Mouse (Mus musculus) MEL (cell line): ENCODE results near the gene Tmem186. TPM values are rescaled to one million over a fixed set of nuclear protein-coding genes. Genes with fewer than 3 reads are reported as not detected.
A peak's percentile ranks its signal among the peaks of the same experiment; 100 is the strongest.

Source experiments
- DNase-seq: peaks from one replicate; pipeline ENCODE4 v3.0.0; 2011; ENCODE audit warnings: low read depth, low spot score
- H3K27ac ChIP-seq: 2 replicates; pipeline ENCODE4 v1.5.1; 2012; ENCODE audit warnings: low read depth, mild to moderate bottlenecking, control low read depth, low read length, moderate library complexity; ENCODE audit not compliant: control insufficient read depth
- H3K27me3 ChIP-seq, 2 experiments: fragments of 150-350 bp in 1 of 2; sonication (generic) in 1 of 2; 2 replicates each; pipeline ENCODE4 v1.6.1; 2012; ENCODE audit warnings: low read length in 2 of 2, mild to moderate bottlenecking in 2 of 2, improper control_type of control experiment in 1 of 2, moderate library complexity in 1 of 2; ENCODE audit not compliant: insufficient read depth in 2 of 2, control insufficient read depth in 1 of 2
- H3K36me3 ChIP-seq, 2 experiments: 2 replicates each; pipeline ENCODE4 v1.6.1; 2012 to 2014; ENCODE audit warnings: low read length in 2 of 2, improper control_type of control experiment in 1 of 2, inconsistent platforms in 1 of 2, mild to moderate bottlenecking in 1 of 2; ENCODE audit not compliant: insufficient read depth in 2 of 2, control insufficient read depth in 1 of 2
- H3K4me1 ChIP-seq, 2 experiments: fragments of 150-350 bp in 1 of 2; sonication (generic) in 1 of 2; 2 replicates each; pipeline ENCODE4 v1.6.1; 2012; ENCODE audit warnings: low read length in 2 of 2, improper control_type of control experiment in 1 of 2, mild to moderate bottlenecking in 1 of 2; ENCODE audit not compliant: insufficient read depth in 2 of 2, control insufficient read depth in 1 of 2
- H3K4me3 ChIP-seq, 2 experiments: fragments of 150-350 bp in 1 of 2; sonication (generic) in 1 of 2; 2 replicates each; pipeline ENCODE4 v1.5.1; 2012; ENCODE audit warnings: low read depth in 2 of 2, low read length in 2 of 2, mild to moderate bottlenecking in 2 of 2, moderate library complexity in 2 of 2, control low read depth in 1 of 2, improper control_type of control experiment in 1 of 2; ENCODE audit not compliant: control insufficient read depth in 1 of 2, insufficient read depth in 1 of 2
- H3K79me2 ChIP-seq: 2 replicates; pipeline ENCODE4 v1.6.1; 2012; ENCODE audit warnings: mild to moderate bottlenecking, low read length, moderate library complexity; ENCODE audit not compliant: control insufficient read depth, poor library complexity, insufficient read depth
- H3K9ac ChIP-seq: 2 replicates; pipeline ENCODE4 v1.6.1; 2012; ENCODE audit warnings: low read depth, mild to moderate bottlenecking, control low read depth, low read length, moderate library complexity; ENCODE audit not compliant: control insufficient read depth, poor library complexity, severe bottlenecking
- H3K9me3 ChIP-seq: fragments of 150-350 bp; sonication (generic); replicated peaks from 2 replicates; pipeline ENCODE4 v1.6.1; 2012; ENCODE audit warnings: mild to moderate bottlenecking, low read length, improper control_type of control experiment, moderate library complexity; ENCODE audit not compliant: insufficient read depth
- BHLHE40 ChIP-seq: IDR thresholded peaks from 2 replicates; pipeline ENCODE4 v1.6.1; 2012; ENCODE audit warnings: low read depth, mild to moderate bottlenecking, inconsistent platforms, low read length, improper control_type of control experiment, borderline replicate concordance
- CHD1 ChIP-seq: IDR thresholded peaks from 2 replicates; pipeline ENCODE4 v1.6.1; 2012; ENCODE audit warnings: low read depth, mild to moderate bottlenecking, inconsistent platforms, low read length, improper control_type of control experiment
- CHD2 ChIP-seq: IDR thresholded peaks from 2 replicates; pipeline ENCODE4 v1.6.1; 2011; ENCODE audit warnings: low read length, improper control_type of control experiment
- E2F4 ChIP-seq: IDR thresholded peaks from 2 replicates; pipeline ENCODE4 v1.6.1; 2011; ENCODE audit warnings: low read depth, low read length, improper control_type of control experiment, borderline replicate concordance
- EP300 ChIP-seq, 2 experiments: IDR thresholded peaks; 2 replicates each; pipeline ENCODE4 v1.6.1; 2011; ENCODE audit warnings: improper control_type of control experiment in 2 of 2, low read length in 2 of 2, low read depth in 1 of 2, mild to moderate bottlenecking in 1 of 2
- ETS1 ChIP-seq: IDR thresholded peaks from 2 replicates; pipeline ENCODE4 v1.6.1; 2012; ENCODE audit warnings: low read depth, mild to moderate bottlenecking, inconsistent platforms, low read length, improper control_type of control experiment, moderate library complexity
- GABPA ChIP-seq: IDR thresholded peaks from 2 replicates; pipeline ENCODE4 v1.6.1; 2012; ENCODE audit warnings: low read depth, mild to moderate bottlenecking, inconsistent platforms, low read length, improper control_type of control experiment, moderate library complexity
- GATA1 ChIP-seq: IDR thresholded peaks from 2 replicates; pipeline ENCODE4 v1.6.1; 2011; ENCODE audit warnings: low read depth, low read length, improper control_type of control experiment
- HCFC1 ChIP-seq: IDR thresholded peaks from 2 replicates; pipeline ENCODE4 v1.6.1; 2012; ENCODE audit warnings: low read depth, mild to moderate bottlenecking, inconsistent platforms, low read length, improper control_type of control experiment, moderate library complexity
- MAZ ChIP-seq: IDR thresholded peaks from 2 replicates; pipeline ENCODE4 v1.6.1; 2012; ENCODE audit warnings: low read depth, mild to moderate bottlenecking, inconsistent platforms, low read length, improper control_type of control experiment
- MYB ChIP-seq: IDR thresholded peaks from 2 replicates; pipeline ENCODE4 v1.6.1; 2011; ENCODE audit warnings: mild to moderate bottlenecking, low read depth, low read length, improper control_type of control experiment
- MYC ChIP-seq: IDR thresholded peaks from 2 replicates; pipeline ENCODE4 v1.6.1; 2011; ENCODE audit warnings: low read depth, mild to moderate bottlenecking, low read length, improper control_type of control experiment, moderate library complexity
- NELFE ChIP-seq: IDR thresholded peaks from 2 replicates; pipeline ENCODE4 v1.6.1; 2011; ENCODE audit warnings: low read depth, low read length, improper control_type of control experiment
- POLR2A ChIP-seq, 2 experiments: IDR thresholded peaks; 2 replicates each; pipeline ENCODE4 v1.6.1; 2011 to 2012; ENCODE audit warnings: low read length in 2 of 2, mild to moderate bottlenecking in 2 of 2, control low read depth in 1 of 2, improper control_type of control experiment in 1 of 2, low read depth in 1 of 2, moderate library complexity in 1 of 2; ENCODE audit not compliant: control insufficient read depth in 1 of 2, insufficient read depth in 1 of 2, poor library complexity in 1 of 2
- RCOR1 ChIP-seq: IDR thresholded peaks from 2 replicates; pipeline ENCODE4 v1.6.1; 2012; ENCODE audit warnings: low read depth, mild to moderate bottlenecking, inconsistent platforms, low read length, improper control_type of control experiment
- SIN3A ChIP-seq: IDR thresholded peaks from 2 replicates; pipeline ENCODE4 v1.6.1; 2012; ENCODE audit warnings: low read length, improper control_type of control experiment, inconsistent platforms
- SMC3 ChIP-seq: IDR thresholded peaks from 2 replicates; pipeline ENCODE4 v1.6.1; 2011; ENCODE audit warnings: low read depth, low read length, improper control_type of control experiment
- TAL1 ChIP-seq: IDR thresholded peaks from 2 replicates; pipeline ENCODE4 v1.6.1; 2012; ENCODE audit warnings: mild to moderate bottlenecking, inconsistent platforms, low read length, moderate library complexity, mixed read lengths
- TBP ChIP-seq: IDR thresholded peaks from 2 replicates; pipeline ENCODE4 v1.8.0; 2011; ENCODE audit warnings: low read depth, low read length, improper control_type of control experiment
- TCF12 ChIP-seq: IDR thresholded peaks from 2 replicates; pipeline ENCODE4 v1.6.1; 2014; ENCODE audit warnings: low read depth, mild to moderate bottlenecking, inconsistent platforms, low read length, improper control_type of control experiment, moderate library complexity
- UBTF ChIP-seq: IDR thresholded peaks from 2 replicates; pipeline ENCODE4 v1.6.1; 2012; ENCODE audit warnings: low read depth, mild to moderate bottlenecking, inconsistent platforms, low read length, improper control_type of control experiment, moderate library complexity, borderline replicate concordance; ENCODE audit not compliant: insufficient read depth
- USF1 ChIP-seq: IDR thresholded peaks from 2 replicates; pipeline ENCODE4 v1.6.1; 2014; ENCODE audit warnings: low read depth, mild to moderate bottlenecking, inconsistent platforms, low read length, improper control_type of control experiment, moderate library complexity
- USF2 ChIP-seq, 2 experiments: IDR thresholded peaks; 2 replicates each; pipeline ENCODE4 v1.6.1; 2011 to 2012; ENCODE audit warnings: improper control_type of control experiment in 2 of 2, low read length in 2 of 2, borderline replicate concordance in 1 of 2, inconsistent platforms in 1 of 2, low read depth in 1 of 2, mild to moderate bottlenecking in 1 of 2; ENCODE audit not compliant: insufficient read depth in 1 of 2
- ZC3H11A ChIP-seq: IDR thresholded peaks from 2 replicates; pipeline ENCODE4 v1.6.1; 2012; ENCODE audit warnings: low read depth, mild to moderate bottlenecking, inconsistent platforms, low read length, improper control_type of control experiment
- ZKSCAN1 ChIP-seq: IDR thresholded peaks from 2 replicates; pipeline ENCODE4 v1.6.1; 2012; ENCODE audit warnings: low read depth, mild to moderate bottlenecking, inconsistent platforms, low read length, improper control_type of control experiment, moderate library complexity
- ZMIZ1 ChIP-seq: IDR thresholded peaks from 2 replicates; pipeline ENCODE4 v1.6.1; 2012; ENCODE audit warnings: low read depth, mild to moderate bottlenecking, inconsistent platforms, low read length, improper control_type of control experiment, moderate library complexity
- polyA plus RNA-seq, 2 experiments: library from polyadenylated mRNA; stranded (reverse) in 1 of 2; unstranded in 1 of 2; fragments of >175 nt in 1 of 2; fragments of >200 nt in 1 of 2; gene quantifications; 2 replicates each; pipeline versions ENCODE4 v1.2.1 to v1.2.4; 2012; ENCODE audit warnings: low replicate concordance in 2 of 2, low read depth in 1 of 2; ENCODE audit not compliant: insufficient read length in 2 of 2, insufficient read depth in 1 of 2, missing spikeins in 1 of 2
- total RNA-seq: library from RNA; depleted of rRNA; stranded (reverse); fragments of 300-350 nt; gene quantifications from 2 replicates; pipeline ENCODE4 v1.2.3, GENCODE M21; 2012

Tmem186 gene
- total and polyA plus RNA-seq, 3 experiments: 18.9 to 99.9 (median 22.5) TPM

DNA sequence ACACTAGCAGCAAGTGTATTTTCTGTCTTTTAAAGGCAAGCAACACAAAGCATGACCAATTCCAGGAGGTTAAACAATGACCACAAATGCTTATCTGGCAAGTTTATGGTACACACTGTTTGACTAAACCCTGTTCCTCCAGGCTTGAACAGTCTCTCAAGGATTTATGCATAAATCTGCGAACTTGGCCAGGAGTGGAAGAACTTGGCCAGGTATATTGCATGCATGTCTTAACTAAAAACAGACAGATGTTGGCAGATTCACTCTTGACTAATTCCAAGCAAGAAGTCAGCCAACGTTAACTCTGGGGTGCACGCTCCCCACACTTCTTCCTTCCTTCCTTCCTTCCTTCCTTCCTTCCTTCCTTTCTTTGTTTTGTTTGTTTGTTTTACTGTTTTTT is 42.3 kb upstream of the Tmem186 start:
- Histone ChIP-seq H3K36me3 (peaks cover 0 to 23% of the 10 kb centered on the region in 2 experiments; a peak in 2 of 4 replicates), H3K27ac (no peak overlapping the region), H3K4me1 (peaks cover 13 to 31% of the 10 kb centered on the region in 2 experiments), H3K4me3 (no peak overlapping the region), H3K9ac (no peak overlapping the region), H3K79me2 (no peaks in the 10 kb centered on the region), H3K27me3 (no peaks in the 10 kb centered on the region), H3K9me3 (no peaks in the 10 kb centered on the region)
- TF ChIP-seq ZMIZ1: no peak
- DNase-seq: no peak

DNA sequence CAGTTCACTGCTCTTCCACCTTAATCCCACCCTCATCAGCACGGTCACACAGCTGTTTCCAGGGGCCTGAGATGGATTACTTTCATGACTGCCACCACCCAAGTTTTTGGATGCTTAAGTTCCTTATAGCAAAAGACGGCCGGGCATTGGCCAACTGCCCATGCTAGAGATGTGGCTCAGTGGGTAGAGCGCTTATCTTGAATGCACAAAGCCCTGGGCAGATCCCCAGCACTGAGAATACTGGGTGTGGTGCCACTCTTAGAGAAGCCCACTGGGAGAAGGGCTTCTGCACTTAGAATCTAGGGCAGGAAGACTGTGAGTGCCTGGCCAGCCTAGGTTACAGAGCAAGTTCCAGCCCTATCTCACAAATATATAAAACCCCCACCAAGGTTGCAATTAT is 41.2 kb upstream of the Tmem186 start:
- DNase-seq: peak; percentile 88
- Histone ChIP-seq H3K9me3 (no peaks in the 10 kb centered on the region), H3K9ac (no peak overlapping the region), H3K4me3 (no peak overlapping the region), H3K79me2 (no peaks in the 10 kb centered on the region), H3K27me3 (no peaks in the 10 kb centered on the region), H3K36me3 (peaks cover 0 to 23% of the 10 kb centered on the region in 2 experiments; a peak in 2 of 4 replicates), H3K4me1 (peaks cover 13 to 34% of the 10 kb centered on the region in 2 experiments), H3K27ac (no peak overlapping the region)
- TF ChIP-seq USF1 (no peak), RCOR1 (peak; percentile 44; the same call in 1 of the 2 replicates), CHD1 (no peak), POLR2A (IDR thresholded peaks at IDR 0.05; ENCODE audit: control insufficient read depth in 1 of 2, insufficient read depth in 1 of 2, low read depth in 1 of 2, low read length in 2 of 2, poor library complexity in 1 of 2) (no peak), EP300 (IDR thresholded peaks at IDR 0.05; ENCODE audit: low read depth in 1 of 2, low read length in 2 of 2) (peak; percentile 79 to 80), MAZ (no peak), SMC3 (peak; percentile 35; the same call in 1 of the 2 replicates), SIN3A (peak; percentile 63; the same call in 1 of the 2 replicates), BHLHE40 (0 out of 2 replicates have a peak, but pooled peaks have one; percentile 14), CHD2 (no peak), ZC3H11A (no peak), ETS1 (peak; percentile 67), GABPA (no peak), HCFC1 (no peak), UBTF (no peak), NELFE (no peak), TCF12 (peak; percentile 77; the same call in 1 of the 2 replicates), USF2 (IDR thresholded peaks at IDR 0.05; ENCODE audit: borderline replicate concordance in 1 of 2, insufficient read depth in 1 of 2, low read depth in 1 of 2, low read length in 2 of 2) (no peak), E2F4 (no peak), TAL1 (peak; percentile 34; the same call in 1 of the 2 replicates), MYB (no peak), MYC (no peak), TBP (no peak), GATA1 (peak; percentile 80), ZKSCAN1 (no peak)
